Mouse (Mus musculus) ES-Bruce4 (cell line): ENCODE data around the gene Hrct1.

ENCODE experiments used
- EP300 ChIP-seq: IDR thresholded peaks from 2 replicates; pipeline ENCODE4 v1.6.1; 2011; ENCODE audit warnings: low read depth, low read length; ENCODE audit not compliant: insufficient read depth
- POLR2A ChIP-seq: IDR thresholded peaks from one replicate; pipeline ENCODE4 v1.8.1; 2011; ENCODE audit warnings: low read length; ENCODE audit not compliant: insufficient read depth

DNA sequence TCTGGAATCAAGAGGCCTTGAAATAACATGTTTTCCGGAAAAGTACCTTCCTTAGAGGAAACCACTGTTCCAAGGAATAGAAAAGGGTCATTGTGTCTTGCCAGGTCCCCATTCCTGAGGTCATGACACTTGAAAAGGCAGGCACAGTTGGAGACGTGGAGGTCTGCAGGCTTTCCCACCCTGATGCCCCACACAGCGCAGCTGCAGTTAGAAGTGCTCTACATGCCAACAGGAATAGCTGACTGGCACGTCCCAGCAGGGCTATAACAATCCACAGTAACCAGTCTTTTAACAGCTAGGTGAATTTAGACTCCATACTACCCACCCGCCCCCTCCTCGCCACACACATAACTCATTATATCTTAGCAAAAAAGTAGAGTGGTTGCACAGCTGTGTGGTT lies 10.2 kb downstream of the Hrct1 start:
- no peak for TF ChIP-seq EP300
- TF ChIP-seq POLR2A: no peak
